Mouse (Mus musculus) bone marrow, adult 2 months (tissue): ENCODE data around the gene Izumo1.

Experiments
- CTCF ChIP-seq: fragments of 200-500 bp; IDR thresholded peaks from 2 replicates; pipeline ENCODE4 v1.5.1; 2011; ENCODE audit warnings: low read length, control low read depth; ENCODE audit not compliant: control insufficient read depth, insufficient read depth
- POLR2A ChIP-seq: fragments of 200-500 bp; IDR thresholded peaks from 2 replicates; pipeline ENCODE4 v1.6.1; 2011; ENCODE audit warnings: low read depth, mild to moderate bottlenecking, control low read depth, low read length, borderline replicate concordance; ENCODE audit not compliant: control insufficient read depth

GRCm38 (mm10) chr7:45574472-45575379 lies 46.9 kb upstream of the Izumo1 start:
- TF ChIP-seq POLR2A, result no peak
- TF ChIP-seq CTCF, result no peak
